Mouse (Mus musculus): ENCODE results near the gene Ceacam19. TPM values are rescaled to one million over a fixed set of nuclear protein-coding genes. Genes with fewer than 3 reads are reported as not detected.
A peak's percentile ranks its signal among the peaks of the same experiment; 100 is the strongest.
"Not testable (repeated sequence)": the region's sequence is repeated elsewhere in the genome, so short reads cannot be mapped to it uniquely, and the experiment has no call there.

Gene Ceacam19
- total RNA-seq (2021), result not detected

DNA sequence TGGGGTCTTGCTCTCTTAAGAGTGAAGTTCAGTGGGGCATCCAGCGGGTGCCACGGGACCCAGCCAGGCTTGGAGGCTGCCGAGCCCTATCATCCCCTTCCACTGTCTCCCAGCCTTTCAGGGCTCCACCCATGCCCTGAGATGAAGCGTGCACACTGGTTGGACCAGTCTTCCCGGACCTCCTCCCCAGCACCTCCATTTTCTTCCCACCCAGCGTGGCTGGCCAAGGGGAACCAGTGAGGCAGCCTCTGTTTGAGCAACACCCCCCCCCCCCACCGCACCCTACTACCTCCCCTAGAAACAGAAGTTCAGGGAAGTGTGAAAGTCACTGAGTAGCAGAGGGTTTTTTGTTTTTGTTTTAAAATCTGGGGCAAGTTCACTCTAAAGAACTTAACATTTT is at the start of gene Ceacam19:
TSS of gene Ceacam19 (minus strand) at position 117 of the 400 bp plus-strand sequence.
- intact Hi-C loops (cut with DNase I), result no loop called here
- no peak for DNase-seq (ENCODE audit: low spot score in 2 of 2)

DNA sequence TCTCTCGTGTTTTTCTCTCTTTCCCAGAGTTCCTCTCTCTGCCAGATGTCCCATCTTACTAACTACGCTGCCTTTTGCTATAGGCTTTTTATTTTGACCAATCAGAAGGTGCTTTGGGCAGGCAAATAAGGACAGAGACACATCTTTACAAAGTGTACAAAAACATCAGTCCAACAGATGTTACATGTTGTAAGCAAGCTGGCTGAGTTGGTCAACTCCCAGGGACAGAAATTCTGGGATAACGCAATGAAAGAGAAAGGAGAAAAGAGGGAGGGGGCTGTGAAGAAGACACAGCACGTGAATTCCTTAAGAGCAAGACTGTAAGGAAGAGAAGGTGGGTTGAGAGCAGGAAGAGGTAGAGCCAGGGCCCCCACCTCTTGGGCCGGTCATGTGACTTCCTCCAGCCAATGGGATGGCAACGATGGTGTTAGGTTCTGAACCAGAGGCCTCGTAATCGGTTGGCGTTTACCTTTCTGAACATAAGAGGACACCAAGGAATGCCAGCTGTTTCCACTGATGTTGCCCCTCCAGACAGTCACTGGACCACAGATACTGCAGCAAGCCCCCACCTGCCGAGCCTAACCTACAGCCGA is 49.6 kb upstream of the Ceacam19 start:
- intact Hi-C loops (cut with DNase I), result no loop called here
- no peak for DNase-seq (ENCODE audit: low spot score in 2 of 2)

DNA sequence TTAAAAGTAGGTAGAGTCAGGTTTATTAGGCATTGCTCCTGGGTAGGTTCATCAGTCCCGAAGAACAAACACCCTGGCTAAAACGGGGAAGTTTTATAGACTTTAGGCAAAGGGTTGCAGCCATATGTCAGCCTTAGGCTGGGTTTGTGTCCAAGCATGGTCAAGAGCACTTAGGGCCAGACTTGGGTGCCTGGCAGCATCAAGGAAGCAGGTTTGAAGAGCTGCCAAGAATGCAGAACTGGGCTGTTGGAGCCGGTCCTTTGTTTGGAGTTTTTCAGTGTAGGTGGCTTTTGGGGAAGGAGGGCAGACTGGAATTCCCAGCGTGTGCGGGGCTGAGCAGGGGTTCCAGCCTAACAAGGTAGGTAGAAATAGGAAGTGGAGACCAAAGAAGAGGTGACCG is 48.2 kb upstream of the Ceacam19 start:
- DNase-seq (ENCODE audit: low spot score in 2 of 2), result no peak
- intact Hi-C loops (cut with DNase I), result no loop called here

DNA sequence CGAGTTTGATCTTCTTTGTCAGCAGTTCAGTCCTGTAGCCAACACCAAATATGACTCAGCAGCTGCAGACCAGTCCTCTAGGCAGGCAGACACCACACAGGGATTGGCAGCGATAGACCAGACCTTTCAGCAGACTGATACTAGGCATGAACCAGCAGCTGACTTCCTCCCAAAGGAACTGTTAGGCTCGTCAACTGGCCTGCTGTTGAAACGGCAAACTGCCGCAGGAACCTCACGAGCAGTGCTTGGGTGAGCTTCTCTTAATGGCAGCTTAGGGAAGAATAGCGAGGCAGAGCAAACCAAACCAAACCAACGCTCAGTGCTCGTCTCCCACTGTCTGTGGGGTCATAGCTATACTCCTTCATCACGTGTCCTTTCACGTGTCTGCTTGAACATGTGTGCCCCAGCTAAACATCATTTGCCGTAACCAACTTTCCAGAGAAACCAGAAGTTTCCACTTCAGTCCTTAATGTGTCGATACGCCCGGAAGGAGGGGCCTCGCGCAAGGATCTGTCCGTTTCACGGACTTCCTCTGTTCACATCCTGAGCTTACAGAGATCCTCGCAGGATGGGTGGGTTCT is 47.5 kb upstream of the Ceacam19 start:
- intact Hi-C loops (cut with DNase I), result no loop called here

DNA sequence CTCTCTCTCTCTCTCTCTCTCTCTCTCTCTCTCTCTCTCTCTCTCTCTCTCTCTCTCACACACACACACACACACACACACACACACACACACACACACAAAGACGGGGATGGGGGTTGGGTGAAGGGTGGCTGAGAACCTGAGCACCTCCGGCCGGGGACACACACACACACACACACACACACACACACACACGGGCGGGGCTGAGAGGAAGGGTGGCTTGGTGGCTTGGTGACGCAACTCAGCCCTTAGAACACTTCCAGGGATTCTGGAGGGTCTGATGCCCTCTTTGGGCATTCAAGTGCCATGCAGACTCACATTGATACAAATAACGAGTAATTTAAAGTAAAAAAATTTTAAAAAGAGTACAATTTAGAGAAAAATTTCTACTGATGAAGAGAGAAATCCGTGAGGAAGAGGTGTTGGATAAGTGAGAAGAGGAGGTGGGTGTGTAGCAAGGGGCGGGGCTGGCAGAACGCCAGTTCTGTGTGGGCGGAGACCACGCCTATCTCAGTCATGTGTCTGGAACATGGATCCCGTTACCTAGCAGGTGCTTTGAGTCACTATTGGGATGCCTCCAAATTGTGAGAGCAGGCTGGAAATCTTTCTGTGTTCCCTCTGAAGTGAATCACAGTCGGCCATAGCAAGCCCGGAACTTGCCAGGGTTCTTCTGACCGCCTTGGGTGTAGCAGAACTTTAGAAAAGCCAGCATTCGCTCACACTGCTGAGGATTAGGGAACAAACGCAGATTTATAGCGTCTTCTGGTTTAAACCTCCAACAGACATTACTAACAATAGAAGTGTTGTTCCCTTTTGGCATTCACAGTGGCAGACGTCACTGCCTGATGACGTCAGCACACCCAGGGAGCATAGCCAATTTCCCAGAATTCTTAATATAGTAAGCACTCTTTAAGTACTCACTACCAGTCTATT is 45.4 kb upstream of the Ceacam19 start:
- DNase-seq (ENCODE audit: low spot score in 2 of 2), result peak; percentile 80 to 93
- intact Hi-C loops (cut with DNase I), result no loop called here

More for the DNA sequence above, 47.5 kb upstream of the Ceacam19 start:
- DNase-seq (ENCODE audit: low spot score in 2 of 2), result no peak

DNA sequence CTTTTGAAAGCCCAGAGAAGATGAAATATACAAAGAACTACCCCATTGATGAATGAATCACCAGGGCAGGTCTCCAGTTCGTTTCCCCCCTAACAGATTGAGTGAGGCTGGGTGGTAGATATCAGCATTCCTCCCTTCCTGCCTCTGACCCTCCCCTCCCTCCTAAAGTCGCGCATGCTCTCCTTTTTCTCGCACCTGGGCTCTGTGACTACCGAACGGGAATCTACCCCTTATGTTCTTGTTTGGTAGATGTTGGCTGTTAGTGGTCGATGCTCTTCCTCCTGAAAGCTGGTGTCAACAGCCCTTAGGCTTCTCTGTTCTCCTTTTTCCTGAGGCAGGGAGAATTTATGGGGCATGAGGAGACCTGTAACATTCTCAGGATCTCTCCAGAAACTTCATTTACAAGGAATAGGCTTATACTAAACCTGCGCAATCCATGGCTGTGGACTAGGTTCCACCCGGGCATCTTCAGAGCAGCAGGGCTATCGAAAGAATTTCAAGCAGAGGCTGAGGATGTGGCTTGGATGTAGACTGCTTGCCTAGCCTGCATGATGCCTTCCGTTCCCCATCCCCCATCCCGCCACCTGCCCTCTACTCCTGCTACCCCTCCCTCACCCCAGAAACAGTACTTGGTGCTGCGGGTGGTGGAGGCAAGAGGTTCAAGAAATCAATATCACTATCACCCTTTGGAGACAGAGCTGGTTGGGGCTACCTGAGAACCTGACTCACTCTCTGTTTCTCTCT is 44.5 kb upstream of the Ceacam19 start:
- no peak for DNase-seq (ENCODE audit: low spot score in 2 of 2)
- intact Hi-C loops (cut with DNase I), result no loop called here

DNA sequence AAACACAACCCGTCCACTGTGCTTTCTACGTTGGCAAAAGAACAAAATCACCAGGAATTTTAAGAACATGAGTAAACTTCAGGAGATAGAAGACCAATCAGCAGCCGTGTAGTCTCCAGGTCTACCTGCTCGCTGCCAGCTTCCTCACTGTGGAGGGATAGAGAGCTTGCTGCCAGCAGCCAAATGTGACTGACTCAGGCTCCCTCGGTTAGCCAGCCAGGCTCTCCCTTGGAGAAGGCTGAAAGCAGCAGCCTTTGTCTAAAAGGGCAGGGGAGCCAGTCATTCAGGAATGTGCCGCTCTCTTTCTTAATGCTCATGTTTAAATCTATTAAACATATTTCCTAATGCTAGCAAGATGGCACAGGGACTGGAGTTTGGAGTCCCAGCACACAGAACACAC is 42.7 kb upstream of the Ceacam19 start:
- DNase-seq (ENCODE audit: low spot score in 2 of 2); intact Hi-C loops (cut with DNase I): not testable (repeated sequence)

DNA sequence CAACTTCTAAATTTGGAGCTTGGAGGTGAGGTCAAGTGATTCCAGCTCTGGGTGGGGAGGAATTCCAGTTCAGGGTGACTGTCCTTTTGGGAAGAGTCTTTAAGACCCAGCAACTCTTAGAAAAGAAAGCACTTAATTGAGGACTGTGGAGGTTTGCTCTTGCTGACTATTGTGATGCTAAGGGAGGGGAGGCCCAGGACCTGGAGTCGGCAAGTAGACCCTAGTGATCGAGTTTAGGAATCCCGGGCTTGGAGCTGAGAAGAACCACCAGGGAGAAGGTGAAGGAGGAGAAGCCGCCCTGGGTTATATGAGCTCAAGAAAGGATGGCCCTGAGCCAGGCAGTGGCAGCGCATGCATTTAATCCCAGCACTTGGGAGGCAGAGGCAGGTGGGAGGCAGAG is 40.7 kb upstream of the Ceacam19 start:
- intact Hi-C loops (cut with DNase I), result no loop called here
- no peak for DNase-seq (ENCODE audit: low spot score in 2 of 2)

DNA sequence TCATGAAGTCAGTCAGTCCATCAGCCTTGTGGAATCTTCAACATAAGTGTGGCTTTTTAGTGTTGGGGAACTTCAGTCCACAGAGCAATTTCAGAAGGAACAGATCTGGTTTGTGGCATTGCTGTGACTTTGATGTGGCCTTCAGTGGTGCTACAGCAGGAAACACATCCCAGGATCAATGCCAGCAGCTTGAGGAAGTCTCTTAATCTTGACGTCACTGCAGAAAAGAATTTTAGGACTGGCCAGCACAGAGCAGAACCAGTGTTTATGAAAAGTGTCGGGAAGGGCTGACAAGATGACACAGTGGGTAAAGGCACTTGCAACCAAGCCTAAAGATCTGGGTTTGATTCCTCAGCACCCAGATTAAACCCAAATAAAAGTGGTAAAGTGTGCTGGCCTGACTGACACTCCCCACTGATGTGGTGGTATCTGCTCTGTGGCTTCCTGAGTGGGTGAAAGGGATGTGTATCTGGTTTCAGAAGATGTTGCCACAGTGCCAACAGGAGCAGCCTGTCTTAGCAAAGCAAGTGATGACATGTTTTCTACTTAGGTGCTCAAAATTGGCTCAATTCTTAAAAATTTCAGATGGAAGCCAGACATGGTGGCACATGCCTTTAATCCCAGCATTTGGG is 39.2 kb upstream of the Ceacam19 start:
- DNase-seq (ENCODE audit: low spot score in 2 of 2), result no peak
- intact Hi-C loops (cut with DNase I), result no loop called here

DNA sequence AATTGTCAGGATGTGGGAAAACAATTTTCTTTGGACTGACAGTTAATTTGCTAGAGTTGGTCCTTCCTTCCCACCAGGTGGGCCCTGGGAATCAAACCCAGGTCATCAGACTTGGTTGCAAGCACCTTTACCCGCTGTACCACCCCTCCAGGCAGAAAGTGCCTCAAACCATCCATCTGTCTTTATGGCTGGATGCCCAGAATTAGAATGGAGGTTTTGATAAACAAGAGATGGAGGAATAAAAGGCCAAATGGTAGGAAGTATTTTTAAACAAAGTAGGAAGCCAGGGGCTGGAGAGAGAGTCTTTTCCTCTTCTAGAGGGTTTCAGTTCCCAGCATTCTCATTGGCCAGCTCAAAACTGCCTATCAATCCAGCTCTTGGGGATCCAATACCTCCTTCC is 37.6 kb upstream of the Ceacam19 start:
- no peak for DNase-seq (ENCODE audit: low spot score in 2 of 2)
- intact Hi-C loops (cut with DNase I), result no loop called here

DNA sequence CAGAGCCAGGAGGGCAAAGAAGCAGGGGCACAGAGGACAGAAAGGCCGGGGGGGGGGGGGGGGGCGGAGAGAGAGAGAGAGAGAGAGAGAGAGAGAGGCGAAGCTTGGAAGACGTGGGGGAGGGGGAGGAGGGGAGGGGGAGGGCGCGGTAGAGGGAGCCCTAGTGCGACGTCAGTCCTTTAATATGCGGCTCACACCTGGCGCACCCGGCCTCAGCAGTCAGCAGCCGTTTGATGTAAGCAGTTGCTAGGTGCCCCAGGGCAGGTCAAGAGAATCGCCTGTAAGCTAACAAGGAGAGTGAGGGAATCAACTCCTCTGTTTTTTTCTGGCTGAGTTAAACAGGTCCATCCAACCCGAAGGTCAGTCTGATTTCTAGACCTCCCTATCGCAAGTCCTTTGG is 36.0 kb upstream of the Ceacam19 start:
- no peak for DNase-seq (ENCODE audit: low spot score in 2 of 2)
- intact Hi-C loops (cut with DNase I), result no loop called here

DNA sequence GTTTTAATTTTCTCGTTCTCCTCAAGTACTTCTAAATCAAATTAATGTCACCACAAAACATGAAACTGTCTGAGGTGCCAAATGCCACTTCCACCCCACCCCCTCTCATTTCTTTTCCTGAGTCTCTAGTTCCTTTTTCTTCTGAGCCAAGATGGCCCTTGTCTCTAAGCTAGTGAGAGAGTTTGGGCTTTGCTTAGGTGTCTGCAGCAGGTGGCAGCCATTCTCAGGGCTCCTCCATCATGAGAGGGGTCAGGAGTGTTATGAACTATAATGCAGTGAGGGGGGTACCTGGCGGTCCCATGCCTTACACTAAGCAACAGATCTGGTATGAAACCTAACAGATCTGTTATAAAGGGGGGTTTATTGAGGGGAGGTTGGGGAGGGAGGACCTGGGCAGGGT is 35.6 kb upstream of the Ceacam19 start:
- intact Hi-C loops (cut with DNase I), result no loop called here
- DNase-seq (ENCODE audit: low spot score in 2 of 2), result no peak

DNA sequence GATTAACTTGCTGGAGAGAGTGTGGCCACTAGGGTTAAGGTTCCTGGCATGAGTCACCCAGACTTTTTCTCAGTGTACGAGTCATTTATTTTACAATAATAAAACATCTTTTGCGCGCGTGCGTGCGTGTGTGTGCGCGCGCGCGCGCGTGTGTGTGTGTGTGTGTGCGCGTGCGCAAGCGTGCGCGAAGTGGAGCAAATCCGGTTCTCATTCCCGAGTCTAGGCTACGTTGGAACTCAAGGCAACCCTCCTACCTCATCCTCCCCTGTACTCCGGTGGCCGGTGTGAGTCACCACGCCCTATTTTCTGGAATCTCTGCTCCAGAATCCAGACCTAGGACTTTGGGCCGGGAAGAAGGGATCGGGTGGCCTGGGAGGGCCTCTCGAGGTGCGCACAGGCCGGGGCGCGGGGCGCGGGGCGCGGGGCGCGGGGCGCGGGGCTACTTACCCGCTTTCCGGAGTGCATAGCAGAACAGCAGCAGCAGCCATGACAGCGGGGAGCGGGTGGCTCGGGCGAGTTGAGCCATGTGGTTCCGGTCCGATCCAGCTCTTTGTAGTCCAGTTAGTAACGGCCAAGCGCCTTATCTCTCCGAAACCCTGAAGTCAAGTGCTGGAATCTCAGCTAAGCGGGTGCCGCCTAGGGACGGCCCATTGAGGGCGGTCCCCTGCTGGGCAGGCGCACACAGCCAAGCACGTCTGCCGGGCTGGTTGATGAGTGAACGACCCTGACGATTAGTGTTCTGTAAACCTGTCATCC is 32.9 kb upstream of the Ceacam19 start, which contains the start of gene Pvr:
TSS of gene Pvr (minus strand) at position 655 of the 756 bp plus-strand sequence.
- intact Hi-C loops (cut with DNase I), result no loop called here
- peak; percentile 79 to 88 for DNase-seq (ENCODE audit: low spot score in 2 of 2)

DNA sequence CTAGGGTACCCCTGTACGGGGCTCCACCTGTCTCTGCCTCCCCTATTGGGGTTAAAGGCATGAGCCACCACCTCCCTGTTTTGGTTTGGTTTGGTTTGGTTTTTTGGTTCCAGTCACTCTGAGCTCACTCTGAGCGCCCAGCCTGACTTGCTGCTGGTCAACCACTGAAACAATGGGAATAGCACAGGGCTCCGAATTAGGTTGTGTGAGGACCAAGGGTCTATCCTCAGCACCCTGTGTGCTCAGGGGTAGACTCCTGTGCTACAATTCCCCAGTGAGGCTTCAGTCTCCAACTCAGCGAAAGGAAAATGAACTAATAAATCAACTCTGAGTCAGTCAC is 32.4 kb upstream of the Ceacam19 start:
- DNase-seq (ENCODE audit: low spot score in 2 of 2), result no peak
- intact Hi-C loops (cut with DNase I), result no loop called here

DNA sequence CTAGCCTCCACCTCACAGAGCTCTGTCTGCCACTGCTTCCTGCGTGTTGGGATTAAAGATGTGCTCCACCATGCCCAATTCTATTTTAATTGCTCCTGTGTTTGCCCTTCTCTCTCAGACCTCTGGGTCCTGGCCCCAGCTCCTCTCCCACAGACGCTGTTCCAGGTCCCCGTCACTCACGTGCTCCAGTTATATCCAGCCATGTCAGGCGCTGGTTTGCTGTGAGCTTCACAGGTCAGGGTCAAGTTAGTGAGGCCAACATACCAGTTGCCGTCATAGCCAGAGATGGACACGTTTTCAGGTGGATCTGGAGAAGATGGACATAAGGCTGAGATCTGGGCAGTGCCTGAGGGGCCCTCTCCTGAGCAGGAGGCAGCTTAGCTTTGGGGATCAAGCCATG is 26.8 kb upstream of the Ceacam19 start:
- intact Hi-C loops (cut with DNase I), result no loop called here
- no peak for DNase-seq (ENCODE audit: low spot score in 2 of 2)

DNA sequence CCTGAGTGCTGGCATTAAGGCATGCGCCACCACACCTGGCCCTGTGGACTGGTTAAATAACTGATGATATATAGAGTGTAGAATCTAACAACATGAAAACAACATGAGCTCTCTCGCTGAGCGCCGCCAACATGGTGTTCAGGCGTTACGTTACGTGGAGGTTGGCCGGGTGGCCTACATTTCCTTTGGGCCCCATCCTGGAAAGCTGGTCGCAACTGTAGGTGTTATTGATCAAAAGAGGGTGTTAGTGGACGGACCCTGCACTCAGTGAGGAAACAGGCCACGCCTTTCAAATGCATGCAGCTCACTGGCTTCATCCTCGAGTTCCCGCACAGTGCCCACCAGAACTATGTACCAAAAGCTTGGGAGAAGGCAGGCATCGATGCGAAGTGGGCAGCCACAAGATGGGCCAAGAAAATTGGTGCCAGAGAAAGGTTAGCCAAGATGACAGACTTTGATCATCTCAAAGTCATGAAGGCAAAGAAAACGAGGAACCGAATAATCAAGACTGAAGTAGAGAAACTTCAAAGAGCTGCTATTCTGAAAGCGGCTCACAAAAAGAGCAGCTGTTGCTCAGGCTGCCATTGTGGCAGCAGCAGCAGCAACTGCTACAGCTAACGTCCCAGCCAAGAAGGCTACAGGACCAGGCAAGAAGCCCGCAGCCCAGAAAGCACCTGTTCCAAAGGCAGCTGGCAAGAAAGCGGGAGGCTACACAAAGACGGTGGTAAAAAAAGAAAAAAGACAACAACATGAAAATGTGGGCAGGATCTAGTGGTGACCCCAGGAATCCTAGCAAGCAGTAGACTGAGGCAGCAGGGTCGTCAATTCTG is 24.1 kb upstream of the Ceacam19 start:
- no peak for DNase-seq (ENCODE audit: low spot score in 2 of 2)
- intact Hi-C loops (cut with DNase I), result no loop called here

DNA sequence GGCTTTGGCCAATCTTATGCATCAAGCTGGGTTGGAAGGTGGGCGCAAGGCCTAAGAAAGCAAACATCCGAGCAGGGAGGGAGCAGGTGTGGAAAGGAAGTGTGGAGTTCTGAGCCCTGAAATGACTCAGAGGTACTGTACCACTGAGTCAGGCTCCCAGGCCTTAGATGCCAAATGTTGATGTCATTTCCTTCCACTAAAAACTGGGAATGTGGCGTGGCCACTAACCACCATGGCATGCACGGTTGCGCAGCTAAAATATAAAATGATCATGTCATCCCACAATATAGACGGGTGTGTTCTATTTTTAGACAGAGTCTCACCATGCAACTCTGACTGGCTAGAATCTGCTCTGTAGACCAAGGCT is 23.5 kb upstream of the Ceacam19 start:
- intact Hi-C loops (cut with DNase I), result no loop called here
- DNase-seq (ENCODE audit: low spot score in 2 of 2), result no peak
